Mouse (Mus musculus): ENCODE measurements around the gene Bod1l. TPM values are rescaled to one million over a fixed set of nuclear protein-coding genes. Genes with fewer than 3 reads are reported as not detected.
A peak's percentile ranks its signal among the peaks of the same experiment; 100 is the strongest.

The Bod1l gene
- total RNA-seq, 2 experiments from 2014 or later = 23.3 to 28.1 TPM

DNA sequence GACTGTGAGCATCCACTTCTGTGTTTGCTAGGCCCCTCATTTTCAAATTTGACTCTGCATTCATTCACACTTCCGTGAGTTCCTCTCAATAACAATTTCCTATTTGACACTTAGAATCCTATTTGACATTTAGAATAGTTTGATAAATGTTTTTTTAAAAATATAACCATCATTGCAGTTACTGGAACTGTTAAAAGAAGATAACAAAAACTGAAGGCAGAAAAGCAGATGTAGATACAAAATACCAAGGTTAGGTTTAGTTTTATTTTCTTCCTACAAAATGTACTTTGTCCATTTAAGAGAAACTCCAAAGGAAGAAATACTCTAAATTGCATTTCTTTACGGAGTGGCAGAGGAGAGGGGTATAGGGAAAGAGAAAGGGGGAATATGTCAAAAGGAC lies 42.5 kb downstream of the Bod1l start:
- DNase-seq = no peak

GRCm38 (mm10) chr5:41794434-41794833 lies 49.7 kb downstream of the Bod1l start:
- no peak for DNase-seq

GRCm38 (mm10) chr5:41790517-41790916 lies 53.6 kb downstream of the Bod1l start:
- DNase-seq = peak; percentile 73

DNA sequence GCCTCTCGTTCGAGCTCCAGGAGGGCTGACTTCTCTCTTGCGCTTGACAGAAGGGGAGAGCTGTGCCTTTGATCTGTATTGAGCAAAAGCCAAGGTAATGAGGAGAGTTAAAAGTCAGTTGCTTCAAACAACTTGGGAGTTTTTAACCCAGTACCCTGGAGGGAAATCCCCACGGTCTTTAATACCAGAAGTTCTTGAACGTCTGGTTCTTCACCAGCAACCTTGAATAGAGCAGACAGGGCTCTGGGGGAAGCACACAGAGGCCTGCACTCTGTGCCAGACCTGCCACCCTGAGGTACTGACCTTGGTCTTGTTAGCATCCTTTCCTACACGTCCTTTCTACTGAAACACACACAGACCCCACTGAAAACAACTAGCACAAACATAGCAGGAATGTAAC lies 55.2 kb downstream of the Bod1l start:
- DNase-seq = no peak

DNA sequence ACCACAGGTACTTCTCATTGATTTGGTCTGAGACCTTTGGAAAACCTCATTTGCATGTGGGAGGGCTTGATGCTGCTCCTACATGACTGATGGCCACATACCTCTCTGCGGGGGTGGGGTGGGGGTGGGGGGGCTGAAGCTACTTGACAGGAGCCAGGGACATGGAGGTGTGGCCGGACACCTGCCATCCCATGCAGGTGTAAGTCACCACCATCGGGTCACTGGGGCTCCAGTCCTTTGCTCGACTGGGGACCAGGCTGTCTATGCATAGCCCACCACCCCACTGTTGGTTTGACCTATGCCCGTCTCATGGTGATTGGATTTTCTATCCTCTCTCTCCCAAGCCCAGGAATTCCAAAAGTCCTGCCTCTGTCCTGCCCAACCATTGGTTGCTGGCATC lies 62.2 kb downstream of the Bod1l start:
- no peak for DNase-seq

DNA sequence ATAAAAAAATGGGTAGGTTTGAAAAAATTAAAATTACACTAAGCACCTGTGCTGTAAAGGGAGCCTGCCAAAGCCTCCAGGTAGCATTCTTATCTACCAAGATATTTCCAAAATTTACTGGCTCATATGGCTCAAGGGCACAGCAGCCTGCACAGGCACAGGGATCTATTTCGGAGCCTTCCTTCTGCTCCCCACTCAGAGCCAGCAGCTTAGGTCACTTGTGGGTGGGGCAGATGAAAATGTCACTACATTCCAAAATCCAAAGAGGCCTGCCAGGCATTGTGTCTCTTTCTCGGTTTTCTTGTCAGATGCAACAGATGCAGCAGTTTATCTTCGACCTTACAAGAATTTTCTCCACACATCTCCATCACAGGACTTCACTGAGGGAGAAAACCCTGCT lies 64.1 kb downstream of the Bod1l start:
- no peak for DNase-seq

- no peak for DNase-seq
Observed at GRCm38 (mm10) chr5:41775728-41776127, 68.4 kb downstream of the Bod1l start.

- DNase-seq = no peak
Observed at GRCm38 (mm10) chr5:41775273-41775672, 68.8 kb downstream of the Bod1l start.

DNA sequence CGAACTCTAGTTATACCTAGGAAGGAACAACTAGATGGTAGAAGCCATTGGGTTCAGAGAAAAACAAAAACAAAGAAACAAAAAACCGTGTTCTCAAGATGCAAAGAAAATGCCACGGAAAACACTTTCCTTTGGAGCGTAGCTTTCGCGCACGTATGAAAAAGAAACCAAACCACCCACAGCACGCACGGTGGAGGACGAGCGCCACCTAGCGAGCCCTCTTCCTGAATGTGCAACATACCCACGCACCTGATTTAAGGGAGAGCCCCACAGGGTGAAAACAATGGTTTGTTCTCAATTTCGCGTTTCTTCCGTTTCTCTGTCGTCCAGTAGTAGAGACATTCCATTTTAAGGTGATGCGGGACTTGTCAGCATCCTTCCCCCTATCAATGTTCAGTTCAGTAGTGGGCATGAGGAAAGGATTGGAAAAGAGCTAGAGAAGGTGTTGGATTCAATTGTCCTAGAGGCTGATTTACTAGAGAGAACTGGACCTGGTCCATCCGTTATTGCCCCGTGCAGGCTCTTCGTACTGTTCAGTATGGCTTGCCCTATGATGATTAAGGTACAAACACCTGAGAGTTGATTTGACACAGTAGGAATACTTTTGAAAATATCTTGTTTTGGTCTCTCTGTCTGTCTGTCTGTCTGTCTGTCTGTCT lies 75.6 kb downstream of the Bod1l start:
- DNase-seq = peak; percentile 94

- no peak for DNase-seq
Observed at GRCm38 (mm10) chr5:41767296-41768200, 76.6 kb downstream of the Bod1l start.

GRCm38 (mm10) chr5:41766406-41767010 lies 77.6 kb downstream of the Bod1l start:
- DNase-seq = no peak

- DNase-seq = no peak
Observed at GRCm38 (mm10) chr5:41765626-41766405, 78.3 kb downstream of the Bod1l start.

DNA sequence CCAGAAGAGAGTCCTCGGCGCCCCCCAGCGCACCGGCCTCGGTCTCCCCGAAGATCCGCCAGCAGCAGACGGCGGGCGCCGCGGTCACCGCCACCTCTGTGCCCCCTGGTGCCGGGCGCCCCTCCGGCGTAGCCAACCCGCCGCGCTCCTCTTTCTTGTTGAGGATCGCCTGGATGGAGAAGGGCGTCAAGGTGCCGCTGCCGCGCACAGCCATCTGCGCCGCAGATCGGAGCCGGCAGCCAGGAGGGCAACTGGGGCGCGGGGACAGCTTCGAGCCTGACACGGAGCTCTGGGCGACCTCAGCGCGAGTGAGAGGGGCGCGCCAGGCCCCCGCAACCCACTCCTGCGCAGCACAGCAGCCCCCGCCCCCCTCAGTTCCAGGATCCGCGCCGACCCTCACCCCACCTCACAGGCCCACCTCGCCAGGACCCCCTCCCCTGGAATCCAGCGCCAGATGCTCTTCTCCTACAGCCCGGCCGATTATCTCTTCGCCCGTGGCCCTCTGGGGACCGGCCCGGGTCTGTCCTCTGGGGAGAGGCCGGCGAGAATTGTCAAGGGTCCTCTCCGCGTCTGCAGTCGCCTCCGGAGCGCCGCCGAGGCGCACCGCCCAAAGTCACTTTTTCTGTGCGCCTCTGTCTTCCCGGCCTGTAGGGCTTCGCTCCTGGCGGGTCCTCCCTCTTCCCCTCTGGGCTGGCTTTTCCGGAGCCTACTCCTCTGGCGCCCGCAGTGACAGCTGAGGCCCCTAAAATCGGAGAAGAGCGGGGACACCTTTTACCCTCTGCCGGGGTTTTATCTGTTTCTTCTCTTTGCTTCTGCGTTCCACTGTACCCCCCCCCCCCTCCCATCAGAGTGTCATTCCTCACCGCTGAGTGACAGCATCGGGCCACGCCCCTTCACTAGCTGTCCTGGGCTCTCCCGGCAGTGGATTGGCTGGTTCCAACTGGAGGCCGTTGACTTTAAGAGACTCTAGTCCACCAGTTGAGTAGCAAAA lies 80.1 kb downstream of the Bod1l start, which contains the start of gene Nkx3-2:
Gene Nkx3-2 (minus strand): TSS at position 771 of the 991 bp plus-strand sequence.
- DNase-seq = no peak

GRCm38 (mm10) chr5:41762947-41763730 lies 81.0 kb downstream of the Bod1l start:
- DNase-seq = peak; percentile 43

DNA sequence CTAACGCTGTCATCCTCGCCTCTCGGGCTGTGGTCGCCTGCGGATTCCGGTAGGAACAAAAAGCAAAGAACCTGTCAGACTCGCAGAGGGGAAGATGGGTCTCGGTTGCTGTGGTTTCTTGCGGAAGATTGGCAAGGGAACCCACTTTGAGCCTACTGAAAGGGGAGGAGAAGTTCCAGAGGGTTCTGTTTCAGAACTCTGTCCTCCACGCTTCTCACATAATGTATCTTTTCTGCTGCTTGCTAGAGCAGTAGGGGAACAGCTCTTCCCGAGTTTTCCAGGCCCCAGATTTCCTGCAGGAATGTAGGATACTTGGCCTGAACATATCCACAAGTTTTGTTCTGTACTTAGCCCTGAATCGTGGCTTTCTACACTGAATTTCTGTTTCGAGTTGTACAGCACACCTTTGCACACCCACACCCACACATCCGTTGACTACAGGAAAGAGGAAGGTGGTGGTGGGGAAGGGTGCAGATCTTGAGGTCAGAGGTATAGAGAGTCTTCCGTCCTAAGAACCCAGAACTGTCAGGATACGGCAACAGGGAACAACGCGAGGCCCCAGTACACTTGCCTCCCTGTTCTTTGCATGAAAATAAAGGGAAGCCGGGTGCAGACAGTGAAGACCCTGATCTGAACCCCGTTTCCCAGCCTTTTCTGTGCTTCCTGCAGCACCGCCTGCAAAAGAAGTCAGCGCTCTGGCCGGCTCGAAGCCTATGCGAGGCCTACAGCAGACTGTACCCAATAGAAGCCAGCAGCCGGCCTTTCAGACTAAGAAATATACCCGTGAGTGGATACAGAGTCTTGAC lies 81.8 kb downstream of the Bod1l start:
- no peak for DNase-seq

DNA sequence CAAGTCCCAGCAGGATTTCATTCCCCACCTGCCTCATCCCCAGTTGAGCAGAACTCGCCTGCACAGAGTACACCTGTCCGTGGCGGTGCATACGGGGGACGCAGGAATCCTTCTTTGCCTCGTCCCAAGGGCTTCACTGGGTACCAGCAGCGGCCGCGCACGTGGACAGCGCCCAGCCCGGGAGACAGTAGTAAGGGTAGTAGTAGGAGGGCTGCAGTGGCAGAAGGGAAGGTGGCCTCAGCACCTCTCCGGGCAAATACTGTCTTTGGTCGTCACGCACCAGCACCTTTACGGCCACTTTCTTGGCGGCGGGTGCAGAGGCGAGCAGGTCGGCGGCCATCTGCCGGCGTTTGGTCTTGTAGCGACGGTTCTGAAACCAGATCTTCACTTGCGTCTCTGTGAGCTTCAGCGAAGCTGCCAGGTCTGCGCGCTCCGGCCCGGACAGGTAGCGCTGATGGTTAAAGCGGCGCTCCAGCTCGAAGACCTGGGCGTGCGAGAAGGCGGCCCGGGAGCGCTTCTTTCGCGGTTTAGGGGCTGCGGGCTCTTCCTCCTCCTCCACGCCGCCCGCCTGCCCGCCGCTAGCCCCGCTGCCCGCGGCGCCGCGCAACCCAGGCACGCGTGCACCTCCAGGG lies 82.5 kb downstream of the Bod1l start:
- no peak for DNase-seq

DNA sequence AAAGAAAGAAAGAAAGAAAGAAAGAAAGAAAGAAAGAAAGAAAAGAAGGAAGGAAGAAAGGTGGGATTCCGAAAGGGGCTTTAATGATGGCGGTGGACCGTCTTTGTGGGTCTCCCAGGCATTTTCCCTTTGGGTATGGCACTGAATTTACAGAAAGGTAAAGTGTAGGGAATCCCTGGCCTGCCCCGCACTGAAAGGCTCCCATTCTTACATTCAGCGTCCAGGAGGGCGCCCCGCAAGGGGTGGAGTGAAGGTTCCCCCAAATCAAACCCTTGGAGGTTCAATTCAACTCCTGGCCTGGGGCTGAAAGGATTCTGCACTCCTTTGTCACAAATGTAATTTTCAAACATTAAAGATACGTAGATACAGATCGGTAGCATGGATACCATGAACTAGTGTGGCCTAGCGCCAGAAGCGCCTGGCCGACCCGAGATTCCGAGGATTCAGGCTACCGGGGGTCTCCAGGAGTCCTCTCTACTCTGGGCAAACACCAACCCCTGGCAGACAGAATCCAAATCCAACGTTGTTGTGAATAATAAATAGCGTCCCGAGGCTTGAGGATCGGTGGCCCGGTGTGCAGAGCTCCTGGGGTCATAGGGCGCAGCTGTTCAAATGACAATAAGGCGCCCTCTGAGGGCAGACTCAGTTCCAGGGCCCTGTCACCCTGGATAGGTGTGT lies 83.1 kb downstream of the Bod1l start:
- DNase-seq = no peak

GRCm38 (mm10) chr5:41760071-41760470 lies 84.0 kb downstream of the Bod1l start:
- DNase-seq = no peak

Measured in adrenal gland, postnatal 10 days (tissue).